Mouse (Mus musculus): ENCODE data around the gene Jam3.

The Jam3 gene

GRCm38 (mm10) chr9:27154763-27155530, at the start of gene Jam3:
Jam3 (minus strand) TSS chr9:27155421.
- DNase-seq (ENCODE audit: low read depth, low spot score), result peak; percentile 74

GRCm38 (mm10) chr9:27204201-27204600, 49.0 kb upstream of the Jam3 start:
- no peak for DNase-seq (ENCODE audit: low read depth, low spot score)

- DNase-seq (ENCODE audit: low read depth, low spot score), result no peak
Measured at GRCm38 (mm10) chr9:27203134-27203533, 47.9 kb upstream of the Jam3 start.

DNA sequence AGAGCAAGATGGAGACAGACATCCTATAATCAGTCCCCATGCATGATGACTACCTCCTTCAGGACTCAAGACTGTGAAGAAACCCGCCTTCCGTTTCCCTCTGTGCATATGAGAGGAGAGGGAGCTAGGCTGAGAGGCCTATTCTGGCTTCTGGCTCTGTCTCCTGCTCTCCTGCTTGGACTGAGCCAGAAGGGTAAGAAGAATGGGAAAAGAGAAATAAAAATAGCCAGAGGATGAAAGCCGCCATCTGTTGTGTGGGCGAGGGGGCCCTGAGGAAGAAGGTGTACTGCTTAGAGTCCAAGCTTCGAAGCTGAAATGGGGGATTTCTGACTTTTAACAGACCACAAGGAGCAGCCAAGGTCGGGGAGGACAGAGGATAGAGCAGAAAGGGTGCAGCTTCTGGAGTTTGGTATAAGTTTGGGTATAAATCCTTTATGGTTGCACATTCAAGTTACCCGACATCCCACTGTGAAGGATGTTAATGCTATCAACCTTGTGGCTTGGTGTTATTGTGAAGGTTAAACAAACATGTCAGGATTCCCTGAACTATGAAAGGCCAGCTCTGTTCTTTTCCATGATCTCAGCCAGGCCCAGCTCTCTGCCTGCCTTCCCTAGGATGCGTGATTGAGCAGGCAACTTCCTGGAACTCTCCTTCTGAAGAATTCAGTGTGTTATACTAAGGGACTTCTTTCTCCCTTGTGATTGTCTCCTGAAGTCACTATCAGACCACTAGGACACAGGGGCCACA, 46.4 kb upstream of the Jam3 start:
- DNase-seq (ENCODE audit: low read depth, low spot score), result no peak

GRCm38 (mm10) chr9:27193592-27194080, 38.4 kb upstream of the Jam3 start:
- DNase-seq (ENCODE audit: low read depth, low spot score), result no peak

DNA sequence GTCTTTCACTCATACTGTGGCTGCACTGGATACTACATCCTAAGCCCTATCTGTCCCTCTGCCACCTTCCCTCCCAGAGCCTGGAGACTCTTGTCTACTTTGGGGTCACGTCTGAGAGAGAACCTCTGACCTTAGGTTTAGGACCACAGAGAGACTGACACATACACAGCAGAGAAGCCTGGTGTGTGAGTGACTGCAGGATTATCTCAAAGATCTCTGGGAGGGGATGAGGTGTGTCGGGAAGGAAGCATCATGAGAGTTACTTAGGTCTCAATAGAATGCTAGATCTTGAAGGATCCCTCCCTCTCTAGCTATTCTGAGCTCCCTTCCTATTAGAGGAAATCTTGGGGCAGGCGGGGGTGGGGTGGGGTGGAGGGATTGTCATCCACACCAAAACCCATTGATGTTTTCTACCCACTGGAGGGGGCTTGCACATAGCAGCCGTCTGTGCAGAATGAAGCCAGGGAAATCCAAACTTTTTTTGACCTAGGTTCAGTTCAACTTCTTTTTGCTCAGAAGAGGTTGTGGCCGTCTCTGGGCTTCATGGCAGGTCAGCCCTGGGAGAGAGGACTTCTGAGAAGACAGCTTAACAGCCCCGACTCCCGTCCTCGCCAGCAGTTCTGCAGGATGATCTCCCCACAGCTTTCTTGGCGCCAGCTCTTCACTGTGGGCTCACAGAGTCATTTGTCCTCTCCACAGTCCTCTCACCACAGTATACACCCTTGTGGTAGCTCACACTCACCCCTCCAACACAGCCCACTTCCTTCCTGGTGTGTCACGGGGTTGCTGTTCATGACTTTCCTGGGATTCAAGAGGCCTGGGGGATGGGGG, 37.8 kb upstream of the Jam3 start:
- no peak for DNase-seq (ENCODE audit: low read depth, low spot score)

GRCm38 (mm10) chr9:27192001-27192760, 37.0 kb upstream of the Jam3 start:
- DNase-seq (ENCODE audit: low read depth, low spot score), result peak; percentile 80

DNA sequence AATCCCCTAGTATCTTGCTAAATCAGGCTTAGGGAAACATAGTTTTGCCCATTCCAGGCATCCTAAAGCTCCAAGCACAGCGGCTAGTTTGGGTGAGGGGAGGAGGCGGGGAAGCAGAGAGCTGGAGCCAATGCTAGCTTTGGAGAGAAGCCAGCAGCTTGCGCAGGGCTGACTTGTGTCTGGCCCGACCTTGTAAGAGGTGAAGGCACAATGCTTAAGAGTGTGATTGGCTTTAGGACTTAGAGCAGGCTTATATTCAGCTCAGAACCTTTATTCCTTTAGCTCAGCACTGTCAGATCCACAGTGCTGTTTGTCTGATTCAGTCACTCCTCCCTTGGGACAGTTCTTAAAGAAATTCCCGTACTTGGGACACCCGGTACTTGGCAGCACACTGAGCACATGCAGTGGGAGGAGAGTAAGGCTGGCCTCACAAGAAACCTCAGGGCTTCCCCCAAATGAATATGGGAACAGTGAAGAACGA, 36.3 kb upstream of the Jam3 start:
- peak; percentile 67 for DNase-seq (ENCODE audit: low read depth, low spot score)

DNA sequence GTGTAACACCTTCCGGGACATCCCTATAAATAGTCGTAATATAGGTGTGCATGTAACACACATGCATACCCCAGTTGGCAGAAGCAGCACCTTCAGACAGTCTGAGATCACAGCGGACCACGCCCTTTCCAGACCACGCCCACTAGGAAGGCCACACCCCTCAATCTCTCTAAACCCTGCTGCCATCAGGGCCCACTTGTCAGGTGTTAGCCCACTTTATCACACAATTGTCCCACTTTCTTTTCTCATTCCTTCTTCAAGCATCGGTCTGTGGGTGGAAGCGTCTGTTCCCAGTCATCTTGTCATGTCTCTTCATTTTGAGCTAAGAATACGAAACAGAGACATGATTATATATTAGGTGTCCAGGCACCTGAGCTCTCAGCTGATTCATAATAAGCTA, 35.2 kb upstream of the Jam3 start:
- no peak for DNase-seq (ENCODE audit: low read depth, low spot score)

DNA sequence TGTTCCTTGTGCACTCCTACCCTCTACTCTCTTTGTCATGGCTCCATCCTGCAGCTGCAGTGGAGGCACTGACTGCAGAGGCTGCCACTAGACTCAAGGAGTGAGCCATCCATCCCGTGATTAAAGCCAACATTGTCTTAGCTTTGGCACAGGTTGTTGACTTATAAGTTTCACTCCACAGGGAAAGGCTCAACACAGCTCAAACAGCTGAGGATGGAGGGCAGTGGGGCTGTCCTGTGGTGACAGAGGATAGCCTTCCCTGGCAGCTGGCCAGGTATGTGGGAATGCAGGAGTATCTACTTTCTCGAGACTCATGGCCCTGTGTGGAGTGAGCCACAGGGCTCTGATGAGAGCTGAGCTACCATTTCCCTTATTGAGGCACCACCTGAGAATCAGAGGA, 34.1 kb upstream of the Jam3 start:
- peak; percentile 44 for DNase-seq (ENCODE audit: low read depth, low spot score)

DNA sequence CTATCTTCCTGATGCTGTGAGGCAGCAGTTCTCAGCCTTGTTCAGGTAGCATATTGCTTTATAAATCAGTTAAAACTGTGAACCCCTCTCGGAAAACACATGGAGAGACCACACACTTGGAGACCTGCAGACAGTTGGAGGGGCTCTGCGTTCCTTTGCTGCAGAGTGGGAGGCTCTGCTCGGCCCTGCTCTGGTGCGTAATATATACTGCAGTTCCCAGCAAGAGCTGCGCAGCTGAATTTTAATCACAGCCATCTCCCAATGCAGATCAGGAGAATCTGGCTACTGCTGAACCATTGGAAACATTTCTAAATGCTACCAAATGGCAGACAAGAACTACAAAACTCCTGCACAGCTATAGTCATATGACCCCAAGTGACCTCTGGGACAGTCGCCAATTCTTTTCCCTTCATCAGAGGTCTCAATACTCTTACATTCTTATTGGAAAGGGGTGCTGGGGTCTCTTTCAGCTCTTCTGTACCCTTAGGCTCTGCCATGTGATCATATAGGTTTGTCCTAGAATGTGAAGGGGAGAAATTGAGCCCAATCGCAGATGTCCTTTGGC, 33.5 kb upstream of the Jam3 start:
- no peak for DNase-seq (ENCODE audit: low read depth, low spot score)

GRCm38 (mm10) chr9:27185820-27186219, 30.6 kb upstream of the Jam3 start:
- DNase-seq (ENCODE audit: low read depth, low spot score), result no peak

DNA sequence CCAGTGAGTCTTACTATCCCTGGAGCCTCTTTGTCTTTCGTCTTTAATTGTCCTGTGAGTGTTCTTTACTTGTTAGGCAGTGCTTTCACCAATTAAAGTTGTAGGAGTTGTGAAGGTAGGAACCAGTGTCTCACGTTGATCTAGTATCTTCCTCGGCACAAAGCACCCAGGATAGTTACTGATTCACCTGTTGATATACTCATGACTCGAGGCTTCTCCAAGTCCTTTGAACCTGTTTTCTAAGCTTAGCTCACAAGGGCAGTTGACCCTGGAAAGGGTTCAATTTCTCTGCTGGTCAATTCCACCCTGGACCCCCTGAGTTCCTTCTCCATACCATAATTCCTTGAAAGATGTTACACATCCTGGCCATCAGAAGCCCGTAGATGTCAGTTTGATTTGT, 26.9 kb upstream of the Jam3 start:
- DNase-seq (ENCODE audit: low read depth, low spot score), result no peak

- no peak for DNase-seq (ENCODE audit: low read depth, low spot score)
Measured at GRCm38 (mm10) chr9:27180492-27180891, 25.3 kb upstream of the Jam3 start.

DNA sequence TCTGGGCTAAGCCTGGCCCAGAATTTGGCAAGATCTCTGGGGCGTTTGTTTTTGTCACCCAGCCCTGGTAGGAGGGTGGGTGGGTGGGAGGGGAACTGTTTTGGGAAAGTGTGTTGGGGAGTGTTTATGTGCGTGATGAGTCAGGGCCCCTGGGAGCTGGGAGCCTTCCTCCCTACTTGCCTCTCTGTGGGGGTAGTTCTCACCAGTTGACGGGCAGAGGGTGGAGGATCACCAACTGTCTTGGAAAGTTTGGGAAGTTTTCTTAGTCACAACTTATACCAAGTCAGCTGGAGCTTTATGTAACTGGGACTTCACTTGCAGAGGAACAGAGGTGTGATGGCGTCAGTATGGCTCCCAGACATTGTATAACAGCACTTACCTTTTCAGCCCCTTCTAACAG, 23.7 kb upstream of the Jam3 start:
- DNase-seq (ENCODE audit: low read depth, low spot score), result no peak

- peak; percentile 56 for DNase-seq (ENCODE audit: low read depth, low spot score)
Measured at GRCm38 (mm10) chr9:27176154-27176553, 20.9 kb upstream of the Jam3 start.

DNA sequence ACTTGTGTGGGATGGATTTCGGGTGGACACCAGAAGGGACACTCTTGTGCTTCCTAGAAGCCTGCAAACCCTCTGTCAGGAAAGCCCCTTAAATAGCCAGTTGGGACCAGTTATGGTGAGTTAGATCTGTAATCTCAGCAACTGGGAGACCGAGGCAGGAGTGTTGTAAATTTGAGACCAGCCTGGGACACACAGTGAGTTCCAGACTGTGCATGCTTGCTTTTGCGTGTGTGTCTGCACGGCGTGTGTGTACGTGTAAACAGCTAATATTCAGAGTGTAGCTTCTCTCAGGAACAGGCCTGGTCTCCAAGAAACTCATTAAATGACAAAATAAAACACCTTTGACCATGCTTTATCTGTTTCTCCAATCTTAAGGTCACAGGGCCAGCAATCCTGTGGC, 20.5 kb upstream of the Jam3 start:
- DNase-seq (ENCODE audit: low read depth, low spot score), result no peak

- DNase-seq (ENCODE audit: low read depth, low spot score), result no peak
Measured at GRCm38 (mm10) chr9:27175241-27175640, 20.0 kb upstream of the Jam3 start.

DNA sequence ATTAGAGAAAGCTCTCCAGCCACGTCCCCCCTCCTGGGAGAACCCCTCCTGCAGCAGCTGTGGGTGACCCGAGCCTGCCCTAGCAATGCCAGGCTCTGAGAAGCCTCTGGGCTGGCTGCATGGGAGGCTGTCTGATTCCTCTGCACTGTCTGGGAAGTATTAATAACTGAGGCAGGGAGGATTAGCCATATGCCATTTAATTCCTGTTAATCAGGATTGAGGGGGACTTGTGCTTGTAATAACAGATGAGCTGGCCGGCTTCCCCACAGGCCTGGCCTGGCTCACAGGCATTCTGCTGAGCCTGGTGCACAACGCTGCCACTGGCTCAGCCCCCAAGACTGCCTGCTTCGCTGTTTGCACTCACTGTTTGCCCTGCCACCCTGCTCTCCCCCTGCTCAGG, 18.9 kb upstream of the Jam3 start:
- DNase-seq (ENCODE audit: low read depth, low spot score), result no peak

DNA sequence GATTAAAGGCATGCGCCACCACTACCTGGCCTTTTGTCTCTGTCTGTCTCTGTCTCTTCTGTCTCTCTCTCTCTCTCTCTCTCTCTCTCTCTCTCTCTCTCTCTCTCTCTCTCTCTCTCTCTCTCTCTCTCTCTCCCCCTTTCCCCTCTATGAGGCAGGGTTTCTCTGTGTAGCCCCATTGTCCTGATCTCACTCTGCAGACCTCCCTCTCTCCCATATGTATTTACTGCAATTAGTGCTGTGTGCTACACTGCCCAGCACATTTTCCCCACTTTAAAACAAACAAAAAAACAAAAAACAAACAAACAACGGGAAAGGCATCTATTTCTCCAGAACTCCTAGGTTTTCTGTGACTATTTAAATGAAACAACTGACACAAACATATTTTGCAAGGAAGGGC, 18.4 kb upstream of the Jam3 start:
- DNase-seq (ENCODE audit: low read depth, low spot score), result no peak

DNA sequence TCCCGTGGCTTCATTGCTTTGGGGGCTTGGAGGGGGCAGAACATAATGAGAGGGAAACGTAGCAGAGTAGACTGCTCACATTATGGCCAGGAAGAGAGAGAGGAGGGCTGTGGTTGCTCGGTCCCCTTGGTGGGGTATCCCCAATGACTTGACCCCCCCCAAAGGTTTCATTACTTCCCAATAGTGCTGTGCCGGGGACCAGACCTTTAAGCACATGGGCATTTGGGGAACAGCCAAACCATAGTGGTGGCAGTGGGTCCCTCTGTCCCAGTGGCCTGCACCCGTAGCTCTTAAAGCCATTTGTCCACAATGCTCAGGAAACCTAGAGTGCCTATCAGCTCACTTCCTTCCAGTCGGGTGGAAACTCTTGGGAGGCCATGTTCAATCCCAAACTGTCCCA, 17.6 kb upstream of the Jam3 start:
- DNase-seq (ENCODE audit: low read depth, low spot score), result no peak
